Mouse (Mus musculus) embryonic fibroblast, embryonic 13.5 days (primary cell): ENCODE data around the gene Grin2c.

Experiments
- CTCF ChIP-seq: IDR thresholded peaks from 2 replicates; pipeline ENCODE4 v1.5.1; 2011; ENCODE audit warnings: mild to moderate bottlenecking, control low read depth, low read length, moderate library complexity, borderline replicate concordance; ENCODE audit not compliant: insufficient read depth
- POLR2A ChIP-seq: IDR thresholded peaks from 2 replicates; pipeline ENCODE4 v1.6.1; 2011; ENCODE audit warnings: low read depth, mild to moderate bottlenecking, control low read depth, low read length, moderate library complexity

DNA sequence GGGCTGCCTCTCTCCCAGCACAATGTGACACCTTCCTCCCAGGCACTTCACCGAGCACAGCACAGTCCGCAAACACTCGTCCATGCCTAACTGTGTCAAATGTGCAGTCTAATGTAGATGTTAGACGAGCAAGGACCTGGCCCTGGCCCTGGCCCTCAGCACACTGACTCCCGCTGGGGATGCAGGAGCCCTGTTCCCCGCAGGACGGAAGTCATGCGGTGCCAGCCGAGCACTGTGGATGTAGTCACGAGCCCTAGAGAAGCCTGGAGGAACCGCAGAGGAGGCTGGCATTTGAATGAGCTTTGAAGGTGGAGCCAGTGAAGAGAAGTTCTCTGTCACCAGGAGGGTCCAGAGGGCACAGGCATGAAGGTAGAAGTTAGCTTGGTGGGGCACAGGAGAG is 43.6 kb downstream of the Grin2c start:
- TF ChIP-seq CTCF (no peak), POLR2A (no peak)
